Mouse (Mus musculus) kidney, embryonic 15.5 days (tissue): ENCODE results near the gene Dcaf12. TPM values are rescaled to one million over a fixed set of nuclear protein-coding genes. Genes with fewer than 3 reads are reported as not detected.

Experiments
- ATAC-seq: fragments of 200-750 bp; cut with Nextera tagmentation; replicated peaks from 2 replicates; pipeline ENCODE4 v1.8.0; 2017; ENCODE audit warnings: moderate TSS enrichment; ENCODE audit not compliant: low FRiP score
- H3K27ac ChIP-seq: fragments of 300-500 bp; sonication (generic); 2 replicates; pipeline ENCODE4 v1.5.1; 2015; ENCODE audit warnings: mild to moderate bottlenecking, inconsistent platforms
- H3K27me3 ChIP-seq: fragments of 300-500 bp; sonication (generic); 2 replicates; pipeline ENCODE4 v1.6.1; 2015; ENCODE audit warnings: inconsistent platforms
- H3K36me3 ChIP-seq: fragments of 300-500 bp; sonication (generic); 2 replicates; pipeline ENCODE4 v1.6.1; 2015; ENCODE audit warnings: inconsistent platforms
- H3K4me1 ChIP-seq: fragments of 300-500 bp; sonication (generic); 2 replicates; pipeline ENCODE4 v1.6.1; 2015; ENCODE audit warnings: inconsistent platforms
- H3K4me2 ChIP-seq: fragments of 300-500 bp; sonication (generic); 2 replicates; pipeline ENCODE4 v1.6.1; 2015; ENCODE audit warnings: moderate library complexity, mild to moderate bottlenecking, inconsistent platforms
- H3K4me3 ChIP-seq: fragments of 300-500 bp; sonication (generic); replicated peaks from 2 replicates; pipeline ENCODE4 v1.5.1; 2015; ENCODE audit warnings: mild to moderate bottlenecking, inconsistent platforms
- H3K9ac ChIP-seq: fragments of 300-500 bp; sonication (generic); 2 replicates; pipeline ENCODE4 v1.6.1; 2015; ENCODE audit warnings: mild to moderate bottlenecking, inconsistent platforms
- H3K9me3 ChIP-seq: fragments of 300-500 bp; sonication (generic); replicated peaks from 2 replicates; pipeline ENCODE4 v1.6.1; 2016; ENCODE audit warnings: inconsistent platforms
- WGBS: fragments of 180-500 bp; shearing (Covaris S2); methylation state at CpG from one replicate; pipeline ENCODE4 v1.1.7; 2015; ENCODE audit warnings: mixed read lengths; 5-methylcytosine and 5-hydroxymethylcytosine counted together
- polyA plus RNA-seq: library from polyadenylated mRNA; unstranded; fragments of >200 nt; fragmentation: Nextera tagmentation; extraction: Ambion mirVana; gene quantifications from 2 replicates; pipeline ENCODE4 v1.2.1, GENCODE M21; 2015

Gene Dcaf12
- polyA plus RNA-seq, 1 experiment from 2014 or later, result 65.7 TPM

DNA sequence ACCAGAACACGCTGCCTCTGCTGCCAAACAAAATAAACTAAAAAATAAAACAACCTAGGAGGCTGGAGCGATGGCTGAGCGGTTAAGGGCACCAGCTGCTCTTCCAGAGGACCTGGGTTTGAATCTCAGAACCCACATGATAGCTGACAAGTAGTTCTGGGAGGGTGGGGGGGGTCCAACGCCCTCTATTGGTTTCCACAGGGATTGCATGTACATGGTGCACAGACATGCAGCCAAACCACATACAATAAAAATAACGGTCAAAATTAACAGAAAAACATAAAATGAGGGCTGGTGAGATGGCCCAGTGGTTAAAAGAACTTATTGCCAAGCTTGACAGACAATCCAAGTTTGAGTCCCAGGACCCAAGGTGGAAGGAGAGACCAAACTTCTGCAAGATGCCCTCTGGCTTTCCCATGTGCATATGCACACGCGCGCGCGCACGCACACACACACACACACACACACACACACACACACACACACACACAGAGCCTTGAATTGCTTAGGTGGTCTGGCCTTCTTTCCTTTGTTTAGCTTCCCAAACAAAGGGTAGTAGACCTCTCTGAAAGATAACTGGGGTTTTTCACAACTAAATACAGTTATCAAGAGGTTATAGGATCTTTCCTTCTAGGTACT lies 26.3 kb upstream of the Dcaf12 start:
- Histone ChIP-seq H3K4me2 (no peak overlapping the region), H3K9me3 (no peaks in the 10 kb centered on the region), H3K36me3 (no peaks in the 10 kb centered on the region), H3K9ac (no peak overlapping the region), H3K27ac (no peak overlapping the region), H3K4me3 (no peak overlapping the region), H3K4me1 (no peaks in the 10 kb centered on the region), H3K27me3 (no peaks in the 10 kb centered on the region)
- WGBS, result 77% methylated on average over 11 of the region's 11 CpGs
- ATAC-seq, result no peak

DNA sequence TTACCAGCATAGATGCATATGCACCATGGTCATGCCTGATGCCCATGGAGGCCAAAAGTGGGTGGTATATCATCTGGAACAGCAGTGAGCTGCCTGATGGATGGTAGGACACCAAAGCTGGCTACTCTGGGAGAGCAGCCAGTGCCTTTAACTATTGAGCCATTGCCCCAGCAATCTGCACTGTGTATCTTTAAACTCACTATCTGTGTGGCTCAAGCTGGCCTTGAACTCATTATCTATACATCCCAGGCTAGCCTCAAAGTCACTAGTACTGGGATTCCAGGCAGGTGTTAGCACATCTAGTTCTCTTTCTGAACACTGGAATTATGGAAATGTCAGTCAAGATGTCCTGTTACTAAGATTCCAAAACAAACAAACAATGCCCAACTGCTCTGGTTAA lies 21.9 kb upstream of the Dcaf12 start:
- H3K9me3 ChIP-seq, result no peaks in the 10 kb centered on the region
- no peak overlapping the region for H3K4me2 ChIP-seq
- no peak overlapping the region for H3K27ac ChIP-seq
- no peak overlapping the region for H3K4me3 ChIP-seq
- no peaks in the 10 kb centered on the region for H3K36me3 ChIP-seq
- H3K9ac ChIP-seq, result no peak overlapping the region
- no peak for ATAC-seq
- H3K27me3 ChIP-seq, result no peaks in the 10 kb centered on the region
- H3K4me1 ChIP-seq, result no peaks in the 10 kb centered on the region

DNA sequence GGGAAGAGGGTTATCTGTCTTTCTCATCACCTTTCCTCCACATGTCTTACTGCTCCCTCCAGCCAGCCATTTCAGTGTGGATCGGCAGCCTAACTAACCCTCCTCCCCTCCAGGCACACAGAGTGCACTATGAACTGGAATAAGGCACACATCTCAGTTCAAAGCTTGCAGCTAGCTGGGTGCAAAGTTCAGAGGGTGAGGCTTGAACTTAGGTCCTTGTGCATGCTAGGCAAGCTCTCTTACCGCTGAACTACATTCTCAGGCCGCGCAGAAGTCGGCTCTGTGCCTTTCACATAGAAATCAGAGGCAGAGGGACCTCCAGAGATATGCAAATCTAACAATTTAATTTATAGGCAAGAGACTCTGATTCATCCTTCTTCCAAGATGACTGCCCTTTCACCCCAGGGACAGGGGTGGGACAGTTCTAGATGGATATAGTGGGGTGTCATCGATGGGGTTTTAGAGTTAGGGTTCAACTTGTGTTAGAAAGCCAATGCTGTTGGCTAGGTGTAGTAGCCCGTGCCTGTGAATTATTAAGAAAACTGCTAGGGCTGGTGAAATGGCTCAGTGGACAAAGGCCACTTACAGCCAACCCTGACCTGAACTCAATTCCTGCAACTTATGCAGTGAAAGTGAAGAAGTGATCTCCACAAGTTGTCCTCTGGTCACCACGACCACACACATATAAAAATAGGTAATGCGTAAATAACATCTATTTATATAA lies 17.2 kb upstream of the Dcaf12 start:
- H3K27me3 ChIP-seq, result no peaks in the 10 kb centered on the region
- no peaks in the 10 kb centered on the region for H3K9me3 ChIP-seq
- ATAC-seq, result 0 out of 2 replicates have a peak, but pooled peaks have one; percentile 40
- H3K4me1 ChIP-seq, result no peaks in the 10 kb centered on the region
- H3K9ac ChIP-seq, result no peak overlapping the region
- H3K4me2 ChIP-seq, result no peak overlapping the region
- 85% methylated on average over 9 of the region's 9 CpGs for WGBS
- no peaks in the 10 kb centered on the region for H3K36me3 ChIP-seq
- no peak overlapping the region for H3K27ac ChIP-seq
- H3K4me3 ChIP-seq, result no peak overlapping the region

DNA sequence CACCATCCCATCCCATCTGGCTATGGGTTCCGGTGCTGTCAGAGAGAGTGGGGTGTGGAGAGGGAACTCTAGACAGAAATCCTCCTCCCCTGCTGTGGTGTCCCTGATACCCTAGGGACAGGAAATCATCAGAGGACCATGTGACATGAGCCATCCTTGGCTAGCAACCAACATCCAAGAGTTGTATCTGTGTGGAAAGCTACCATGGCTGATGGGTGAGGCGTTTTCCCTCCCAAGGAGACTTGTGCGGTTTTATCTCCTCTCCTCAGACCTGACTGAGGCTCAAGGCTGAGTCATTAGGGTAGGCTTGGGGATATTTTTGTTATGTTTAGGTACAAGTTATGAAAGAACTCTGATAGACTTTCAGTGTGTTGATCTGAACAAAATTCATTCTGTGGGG lies 16.4 kb upstream of the Dcaf12 start:
- H3K36me3 ChIP-seq, result no peaks in the 10 kb centered on the region
- H3K27me3 ChIP-seq, result no peaks in the 10 kb centered on the region
- H3K4me3 ChIP-seq, result no peak overlapping the region
- no peaks in the 10 kb centered on the region for H3K9me3 ChIP-seq
- peak; percentile 62 for ATAC-seq
- H3K9ac ChIP-seq, result no peak overlapping the region
- no peak overlapping the region for H3K27ac ChIP-seq
- 73% methylated on average over 3 of the region's 3 CpGs for WGBS
- H3K4me2 ChIP-seq, result no peak overlapping the region
- no peaks in the 10 kb centered on the region for H3K4me1 ChIP-seq

DNA sequence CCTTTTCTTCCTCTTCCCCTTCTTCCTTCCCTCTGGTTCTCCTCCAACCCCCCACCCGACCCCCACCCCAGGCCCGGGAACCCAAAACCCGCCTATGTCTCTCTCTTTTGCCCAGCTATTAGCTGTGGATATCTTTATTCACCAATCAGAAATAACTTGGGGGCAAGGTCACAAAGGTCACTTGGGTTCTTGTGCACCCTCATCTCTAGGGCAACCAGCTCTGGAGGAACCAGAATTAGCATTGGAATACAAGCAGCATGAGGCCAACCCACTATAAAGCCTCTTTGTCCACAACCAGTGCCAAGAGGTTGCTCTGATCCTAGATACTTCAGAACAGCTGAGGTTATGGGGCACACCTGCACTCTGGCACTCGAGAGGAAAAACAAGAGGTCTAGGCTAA lies 14.8 kb upstream of the Dcaf12 start:
- Histone ChIP-seq H3K4me1 (no peaks in the 10 kb centered on the region), H3K36me3 (no peaks in the 10 kb centered on the region), H3K4me2 (no peak overlapping the region), H3K9me3 (no peaks in the 10 kb centered on the region), H3K4me3 (no peak overlapping the region), H3K9ac (no peak overlapping the region), H3K27ac (no peak overlapping the region), H3K27me3 (no peaks in the 10 kb centered on the region)
- ATAC-seq, result no peak
- 64% methylated on average over 4 of the region's 4 CpGs for WGBS

GRCm38 (mm10) chr4:41326876-41327275 lies 12.2 kb upstream of the Dcaf12 start:
- Histone ChIP-seq H3K27ac (no peak overlapping the region), H3K36me3 (no peaks in the 10 kb centered on the region), H3K9ac (no peak overlapping the region), H3K4me1 (no peaks in the 10 kb centered on the region), H3K4me3 (no peak overlapping the region), H3K9me3 (no peaks in the 10 kb centered on the region), H3K27me3 (no peaks in the 10 kb centered on the region), H3K4me2 (no peak overlapping the region)
- ATAC-seq, result no peak
- 91% methylated on average over 6 of the region's 6 CpGs for WGBS

DNA sequence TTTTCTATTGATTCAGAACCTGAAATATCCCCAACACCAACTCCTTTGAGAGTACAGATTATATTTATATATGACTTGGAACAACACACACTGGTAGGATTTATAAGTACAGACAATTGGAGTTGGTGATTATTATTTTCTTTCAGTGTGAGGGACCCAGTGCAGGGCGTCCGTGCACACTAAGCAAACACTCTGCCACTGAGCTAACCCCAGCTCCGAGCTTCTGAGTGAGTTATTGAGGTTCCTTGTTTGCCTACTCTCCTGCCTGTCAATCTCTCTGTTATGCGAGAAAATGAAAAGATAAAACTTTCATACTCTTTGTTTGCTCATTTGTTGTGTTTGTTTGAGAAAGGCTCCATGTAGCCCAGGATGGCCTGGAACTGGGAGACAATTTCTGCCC lies 6.3 kb upstream of the Dcaf12 start:
- no peak for ATAC-seq
- H3K36me3 ChIP-seq, result no peaks in the 10 kb centered on the region
- whole genome bisulfite sequencing, result 48% methylated on average over 4 of the region's 4 CpGs
- H3K27ac ChIP-seq, result no peak overlapping the region
- no peak overlapping the region for H3K4me2 ChIP-seq
- H3K27me3 ChIP-seq, result no peaks in the 10 kb centered on the region
- no peaks in the 10 kb centered on the region for H3K4me1 ChIP-seq
- H3K9ac ChIP-seq, result no peak overlapping the region
- H3K4me3 ChIP-seq, result no peak overlapping the region
- no peaks in the 10 kb centered on the region for H3K9me3 ChIP-seq

DNA sequence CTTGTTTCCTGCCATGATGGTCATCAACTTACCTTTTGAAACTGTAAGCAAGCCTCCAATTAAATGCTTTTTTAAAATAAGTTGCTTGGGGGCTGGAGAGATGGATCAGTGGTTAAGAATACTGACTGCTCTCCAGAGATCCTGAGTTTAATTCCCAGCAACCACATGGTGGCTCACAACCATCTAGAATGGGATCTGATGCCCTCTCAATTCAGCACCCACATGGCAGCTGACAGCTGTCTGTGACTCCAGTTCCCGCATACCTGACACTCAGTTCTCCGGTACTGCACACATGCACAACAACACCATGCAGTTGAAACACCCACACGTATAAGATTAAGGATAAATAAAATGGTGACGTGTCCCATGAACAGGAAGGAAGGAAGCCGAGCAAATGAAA lies 3.6 kb upstream of the Dcaf12 start:
- no peaks in the 10 kb centered on the region for H3K27me3 ChIP-seq
- H3K27ac ChIP-seq, result no peak overlapping the region
- ATAC-seq, result no peak
- H3K9ac ChIP-seq, result no peak overlapping the region
- peaks cover 12% of the 10 kb centered on the region for H3K4me1 ChIP-seq
- H3K4me3 ChIP-seq, result no peak overlapping the region
- H3K9me3 ChIP-seq, result no peaks in the 10 kb centered on the region
- H3K36me3 ChIP-seq, result no peaks in the 10 kb centered on the region
- no peak overlapping the region for H3K4me2 ChIP-seq
- 72% methylated on average over 5 of the region's 5 CpGs for WGBS

GRCm38 (mm10) chr4:41315173-41315572 lies 484 bp upstream of the Dcaf12 start:
- ATAC-seq, result no peak
- WGBS, result 48% methylated on average over 8 of the region's 8 CpGs
- peaks cover 30% of the 10 kb centered on the region for H3K36me3 ChIP-seq
- no peaks in the 10 kb centered on the region for H3K9me3 ChIP-seq
- peak overlapping the region; percentile 99 for H3K27ac ChIP-seq
- H3K4me2 ChIP-seq, result peak overlapping the region; percentile 77
- H3K27me3 ChIP-seq, result no peaks in the 10 kb centered on the region
- H3K4me3 ChIP-seq, result peak overlapping the region; percentile 98
- peaks cover 21% of the 10 kb centered on the region for H3K4me1 ChIP-seq
- peak overlapping the region; percentile 97 for H3K9ac ChIP-seq

DNA sequence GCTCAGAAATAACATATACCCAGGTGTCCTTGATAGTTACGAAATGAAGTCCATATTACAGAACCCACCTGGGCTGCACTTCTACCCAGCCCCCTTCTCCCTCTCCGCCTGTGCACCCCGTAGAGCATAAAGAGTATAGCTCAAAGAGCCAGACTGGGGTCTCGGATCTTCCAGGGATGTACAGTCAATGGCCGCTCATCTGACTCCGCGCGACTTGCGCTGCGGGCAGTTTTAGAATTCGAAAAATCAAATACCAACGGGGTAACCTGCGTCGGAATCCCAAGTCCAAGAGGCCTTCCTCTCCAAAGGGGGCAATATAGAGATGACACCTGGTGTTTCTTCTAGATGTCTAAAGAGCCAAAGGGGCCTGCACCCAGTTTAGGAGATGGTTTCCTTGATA lies 967 bp downstream of the Dcaf12 start:
- Histone ChIP-seq H3K36me3 (peaks cover 45% of the 10 kb centered on the region), H3K9ac (peak overlapping the region; percentile 97), H3K4me3 (peak overlapping the region; percentile 98), H3K4me2 (peak overlapping the region; percentile 77), H3K4me1 (peaks cover 21% of the 10 kb centered on the region), H3K9me3 (no peaks in the 10 kb centered on the region), H3K27ac (peak overlapping the region; percentile 99), H3K27me3 (no peaks in the 10 kb centered on the region)
- ATAC-seq, result peak; percentile 7; the same call in 1 of the 2 replicates
- 11% methylated on average over 14 of the region's 14 CpGs for WGBS

DNA sequence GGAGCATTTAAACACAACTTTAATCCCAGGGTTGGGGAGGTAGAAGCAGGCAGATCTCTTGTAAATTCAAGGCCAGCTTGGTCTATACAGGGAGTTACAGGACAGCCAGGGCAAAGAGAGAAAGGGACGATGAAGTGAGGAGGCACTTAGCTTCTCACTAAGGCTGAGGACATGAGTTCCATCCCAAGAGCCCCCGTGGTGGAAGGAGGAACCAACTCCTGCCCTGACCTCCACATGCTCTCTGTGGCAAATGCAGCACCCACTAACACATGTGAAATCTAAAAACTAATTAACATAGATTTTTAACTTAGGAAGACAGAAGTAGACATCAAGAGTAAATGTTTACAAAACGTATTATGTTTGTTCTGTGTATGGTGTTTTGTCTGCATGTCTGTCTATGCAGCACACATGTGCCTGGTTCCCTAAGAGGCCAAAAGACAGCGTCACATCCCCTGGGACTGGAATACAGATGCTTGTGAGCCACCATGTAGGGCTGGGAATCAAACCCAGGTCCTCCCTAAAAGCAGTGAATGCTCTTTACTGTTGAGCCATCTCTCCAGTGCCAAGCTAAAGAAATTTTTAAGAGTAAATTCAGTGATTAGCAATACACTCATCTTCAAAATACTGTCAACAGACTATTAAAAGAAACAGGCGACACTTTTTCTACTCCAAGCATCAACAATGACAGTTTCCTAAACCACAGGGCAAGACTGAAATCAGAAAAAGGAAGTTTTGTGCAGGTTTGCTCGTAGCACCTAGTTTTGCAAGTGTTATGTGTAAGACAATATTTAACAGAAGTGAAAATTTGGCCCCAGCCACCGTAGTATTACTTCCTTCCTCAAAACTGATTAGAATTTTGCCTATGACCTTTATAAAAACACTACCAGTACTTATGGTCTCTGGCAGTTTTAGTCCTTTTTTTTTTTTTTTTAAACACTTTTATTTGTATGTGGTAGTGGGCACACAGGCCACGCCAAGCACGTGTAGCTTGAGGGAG lies 3.8 kb downstream of the Dcaf12 start:
- H3K27ac ChIP-seq, result no peak overlapping the region
- no peak for ATAC-seq
- 91% methylated on average over 9 of the region's 9 CpGs for WGBS
- no peak overlapping the region for H3K4me2 ChIP-seq
- H3K4me1 ChIP-seq, result peaks cover 24% of the 10 kb centered on the region
- H3K27me3 ChIP-seq, result no peaks in the 10 kb centered on the region
- H3K9me3 ChIP-seq, result no peaks in the 10 kb centered on the region
- peaks cover 73% of the 10 kb centered on the region for H3K36me3 ChIP-seq
- H3K9ac ChIP-seq, result no peak overlapping the region
- H3K4me3 ChIP-seq, result no peak overlapping the region

DNA sequence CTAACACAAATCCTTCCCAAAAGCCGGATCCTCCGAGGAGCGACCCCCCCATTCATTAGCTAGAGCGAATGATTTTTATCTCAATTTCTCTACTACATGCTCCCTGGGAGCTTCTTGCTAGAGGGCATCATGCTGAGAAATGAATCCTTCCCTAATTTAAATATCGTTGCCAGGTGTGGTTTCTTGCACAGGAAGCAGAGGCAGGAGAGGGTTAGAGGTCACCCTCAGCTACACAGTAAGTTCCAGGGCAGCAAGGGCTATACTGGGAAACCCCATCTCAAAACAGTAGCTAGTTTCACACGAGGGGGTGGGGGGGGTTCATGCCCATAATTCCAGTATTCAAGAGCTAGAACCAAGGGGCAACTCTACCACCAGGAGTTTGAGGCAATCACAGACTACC lies 7.3 kb downstream of the Dcaf12 start:
- no peak for ATAC-seq
- H3K4me1 ChIP-seq, result peaks cover 3% of the 10 kb centered on the region; the same call in 1 of the 2 replicates
- H3K27ac ChIP-seq, result no peak overlapping the region
- peaks cover 90% of the 10 kb centered on the region for H3K36me3 ChIP-seq
- H3K9ac ChIP-seq, result no peak overlapping the region
- no peaks in the 10 kb centered on the region for H3K27me3 ChIP-seq
- no peak overlapping the region for H3K4me2 ChIP-seq
- 80% methylated on average over 6 of the region's 6 CpGs for WGBS
- H3K4me3 ChIP-seq, result no peak overlapping the region
- no peaks in the 10 kb centered on the region for H3K9me3 ChIP-seq
